11 mouse cellular contexts compared by ENCODE assay signal in the genomic region with DNA sequence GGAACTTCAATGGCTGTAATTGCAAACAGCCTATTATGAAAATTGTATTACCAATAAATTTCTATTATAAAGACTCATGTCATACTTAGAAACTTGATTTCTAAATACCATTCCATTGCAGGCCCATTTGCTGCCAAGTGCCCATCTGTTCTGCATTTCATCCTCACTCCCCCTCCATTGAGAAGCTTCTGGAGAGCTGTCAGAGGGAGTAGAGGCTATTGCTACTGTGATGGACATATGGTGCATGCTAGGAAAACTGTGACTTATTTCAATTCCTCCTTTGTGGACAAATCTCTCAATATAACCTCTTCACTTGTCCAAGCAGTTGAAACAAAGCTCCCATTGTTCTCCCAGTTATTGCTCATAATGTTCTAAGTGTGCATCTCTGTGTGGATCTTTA. TPM values are rescaled to one million over a fixed set of nuclear protein-coding genes. Genes with fewer than 3 reads are reported as not detected.
DNase-seq lines count a peak whose midpoint lies in the region; ATAC-seq lines count a peak whose summit lies in the region.
"Had no signal": no experiment of that assay in that cellular context is flagged by ENCODE, and none has a peak within 500 bp of the region (broad histone marks: within the 10 kb centered on the region; RNA-seq: fewer than 3 reads in every experiment).

No protein-coding gene starts in this region.

- no peak for DNase-seq in cerebellum, postnatal 4 days (ENCODE audit: low spot score in 2 of 2)
- DNase-seq in left cerebral cortex, postnatal 4 days: peak; percentile 28
- no peak for DNase-seq in left cerebral cortex, adult 9 months (ENCODE audit: low spot score in 2 of 2)
- peak; percentile 31 for DNase-seq in cerebellum, adult 8-10 months
- DNase-seq in layer of hippocampus, postnatal 14 days (ENCODE audit: low spot score in 2 of 2): peak; percentile 17 to 53
- no peak for DNase-seq in gastrocnemius, postnatal 36 days
- DNase-seq in left cerebral cortex, adult 11 months (ENCODE audit: low spot score): no peak
- DNase-seq: adrenal gland, postnatal 14 days; thymus, postnatal 36 days had no signal

- intact Hi-C loops in left cerebral cortex, postnatal 4 days (cut with DNase I): no loop called here
- intact Hi-C loops in gastrocnemius, postnatal 36 days (cut with DNase I): no loop called here

- ATAC-seq in cerebellum, adult (ENCODE audit: insufficient number of reproducible peaks, low FRiP score, low TSS enrichment): peak; percentile 94
- ATAC-seq: intestine, embryonic 16.5 days had no signal

RNA-seq across cellular contexts. Expression of gene Scfd2, which starts 19.9 kb away (rescaled TPM):
- 10 to 100 TPM; 24.3 to 25.5 TPM for total RNA-seq in left cerebral cortex, postnatal 4 days (2021)
- total RNA-seq in layer of hippocampus, postnatal 14 days (2021): 10 to 100 TPM; 27.1 to 29.9 TPM
- total RNA-seq in gastrocnemius, postnatal 36 days (2021): 10 to 100 TPM in 1 of 2 experiments, 1 to 10 TPM in 1; 9.4 to 12.2 TPM

RNA-seq across cellular contexts. Expression of gene Fip1l1, which starts 23.6 kb away (rescaled TPM):
- total RNA-seq in left cerebral cortex, postnatal 4 days (2021): 10 to 100 TPM; 72.2 to 78.7 TPM
- total RNA-seq in layer of hippocampus, postnatal 14 days (2021): 10 to 100 TPM; 64.9 to 66.1 TPM
- 10 to 100 TPM; 17.1 to 18.0 TPM for total RNA-seq in gastrocnemius, postnatal 36 days (2021)

Comparison
In these comparisons a context has a peak if more than half of its experiments do, and no peak if none do; other contexts are left out.
1. DNase-seq: peak in left cerebral cortex, postnatal 4 days (single experiment), cerebellum, adult 8-10 months (single experiment) and layer of hippocampus, postnatal 14 days (2 of 2); none in cerebellum, postnatal 4 days (0 of 2), left cerebral cortex, adult 9 months (0 of 2), gastrocnemius, postnatal 36 days (0 of 2) and left cerebral cortex, adult 11 months (single experiment).